Mouse (Mus musculus) spleen, postnatal 4 days (tissue): ENCODE data around the gene Mpeg1.

Experiments
- DNase-seq, 2 experiments: peaks; one replicate each; pipeline ENCODE4 v3.0.0; 2022; ENCODE audit warnings: low spot score in 2 of 2

The Mpeg1 gene

GRCm38 (mm10) chr19:12491636-12492035 is 31.1 kb downstream of the Mpeg1 start:
- no peak for DNase-seq

DNA sequence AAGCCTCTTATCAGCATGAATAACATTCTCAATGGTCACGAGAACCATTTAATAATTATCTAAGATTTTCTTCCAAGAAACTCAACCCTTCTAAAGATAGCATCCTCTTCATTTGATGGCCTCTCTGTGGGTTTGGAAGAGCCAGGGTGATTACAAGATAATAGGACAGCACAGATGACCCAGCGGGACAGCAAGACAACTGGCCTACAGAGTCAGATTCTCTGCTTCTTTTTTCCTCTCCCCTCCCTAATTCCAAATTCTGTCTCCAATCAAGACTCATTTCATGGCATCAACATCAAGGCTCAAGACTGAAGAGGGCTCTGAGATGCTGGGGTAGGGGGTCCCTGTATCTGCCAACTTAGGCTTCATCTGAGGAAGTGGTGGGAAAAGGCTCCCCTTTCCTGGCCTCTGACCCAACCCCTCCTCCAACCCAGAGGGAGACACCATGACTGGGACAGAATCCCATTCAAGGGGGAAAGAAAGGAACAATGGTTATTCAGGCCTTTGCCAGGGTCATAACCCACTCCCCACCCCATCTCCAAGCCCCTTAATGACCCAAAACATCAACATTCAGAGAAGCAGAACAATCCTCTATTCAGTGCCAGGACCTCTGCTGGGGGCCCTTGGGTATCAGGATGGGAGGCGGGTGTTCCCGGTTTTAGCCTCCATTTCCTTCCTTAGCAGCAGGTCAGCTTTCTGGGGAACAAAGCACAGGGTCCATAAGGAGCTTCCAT is 33.0 kb downstream of the Mpeg1 start:
- DNase-seq, result no peak

GRCm38 (mm10) chr19:12494187-12494458 is 33.5 kb downstream of the Mpeg1 start:
- no peak for DNase-seq

DNA sequence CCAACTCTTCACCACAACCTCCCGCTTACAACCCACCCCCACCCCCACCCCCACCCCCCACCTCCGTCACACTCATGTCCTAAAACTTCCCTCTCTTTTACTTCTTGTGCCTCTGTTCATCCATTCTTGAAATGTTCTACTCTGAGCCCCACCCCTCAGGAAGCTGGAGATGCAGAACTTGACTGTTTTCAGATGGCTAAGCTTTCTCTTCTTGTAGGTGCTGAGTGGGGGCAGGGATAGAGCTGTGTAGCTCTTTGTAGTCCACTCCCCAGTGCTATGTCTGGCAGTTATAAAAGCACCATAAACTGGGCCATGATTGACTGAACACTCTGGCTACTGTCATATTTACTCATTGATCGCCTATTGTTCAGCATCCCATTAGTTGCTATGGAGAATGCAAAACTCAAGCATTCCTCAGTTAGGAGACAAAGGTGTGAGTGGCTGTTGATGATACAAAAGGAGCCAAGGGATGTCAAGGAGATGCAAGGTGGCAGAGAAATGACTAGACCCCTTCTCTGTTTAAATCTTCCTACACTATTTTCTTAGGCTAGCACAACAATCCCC is 34.5 kb downstream of the Mpeg1 start:
- no peak for DNase-seq

DNA sequence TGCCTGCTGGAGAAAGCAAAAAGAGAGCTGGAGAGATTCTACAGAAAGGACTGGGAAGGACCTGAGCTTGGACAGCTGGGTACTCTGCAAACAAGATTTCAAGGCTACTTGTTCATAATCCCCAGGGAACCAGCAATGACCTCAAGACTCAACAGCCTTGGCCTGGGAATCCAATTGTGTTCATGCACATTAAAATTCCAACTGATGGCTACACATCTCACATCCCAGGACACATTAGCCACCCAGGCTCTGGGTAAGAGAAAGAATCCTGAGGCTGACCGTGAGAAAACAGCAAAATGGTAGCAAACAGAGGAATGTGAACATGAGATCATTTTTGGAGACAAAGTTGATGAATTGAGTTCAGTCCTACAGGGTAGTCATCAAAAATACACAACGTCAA is 35.7 kb downstream of the Mpeg1 start:
- DNase-seq, result no peak

DNA sequence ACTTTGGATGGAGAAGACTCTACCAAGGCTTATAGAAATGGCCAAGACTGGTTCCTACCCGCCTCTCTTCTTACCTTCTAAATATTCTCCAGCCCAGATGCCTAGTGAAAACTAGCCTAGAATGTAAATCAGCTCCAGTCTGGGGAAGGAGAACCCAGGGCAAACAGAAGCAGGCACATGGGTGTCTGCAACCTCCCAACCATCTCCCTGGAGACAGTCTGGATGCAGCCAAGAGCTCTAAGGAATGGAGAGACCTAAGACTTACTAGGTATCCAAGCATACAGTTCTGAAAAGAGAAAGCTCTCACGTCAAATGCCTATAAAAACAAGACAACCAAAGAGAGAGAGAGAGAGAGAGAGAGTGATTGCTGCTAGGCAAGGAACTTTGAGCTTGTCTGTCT is 37.3 kb downstream of the Mpeg1 start:
- DNase-seq, result no peak

DNA sequence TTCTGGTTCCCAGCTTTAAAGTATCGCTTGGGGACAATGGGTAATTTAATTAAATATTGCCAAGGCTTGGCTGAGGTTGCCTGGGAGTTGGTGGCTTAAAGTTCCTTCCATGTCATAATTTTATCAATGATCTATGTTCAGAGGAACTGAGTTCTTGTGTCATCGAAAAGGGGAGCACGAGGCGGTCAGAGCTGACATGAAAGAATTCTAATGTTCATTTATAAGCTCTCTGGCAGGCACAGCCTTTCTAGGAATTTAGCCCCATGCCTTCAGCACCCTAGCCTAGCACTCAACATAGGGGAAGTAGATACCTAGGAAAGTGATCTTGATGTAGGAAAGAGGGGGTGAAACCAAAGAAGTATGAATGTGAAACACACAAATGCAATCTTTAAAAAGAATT is 37.7 kb downstream of the Mpeg1 start:
- no peak for DNase-seq

DNA sequence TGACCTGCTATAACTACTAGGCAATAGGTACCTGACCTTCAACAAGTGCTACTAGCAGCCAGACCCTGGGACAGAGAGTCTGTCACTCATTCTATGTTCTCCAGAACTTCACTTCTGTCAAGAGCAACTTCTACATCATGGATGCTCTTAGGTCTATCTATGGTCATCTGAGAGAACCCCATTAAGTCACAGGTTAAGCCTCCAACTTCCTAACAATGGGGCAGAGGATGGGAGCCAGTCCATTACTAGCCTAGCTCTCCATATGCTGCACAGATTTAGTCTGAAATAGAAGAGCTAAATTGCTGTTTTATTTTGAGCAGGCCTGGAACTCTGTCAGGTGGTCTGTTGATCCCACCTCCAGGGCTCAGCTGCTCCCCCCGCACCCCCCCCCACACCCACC is 38.4 kb downstream of the Mpeg1 start:
- DNase-seq, result no peak

DNA sequence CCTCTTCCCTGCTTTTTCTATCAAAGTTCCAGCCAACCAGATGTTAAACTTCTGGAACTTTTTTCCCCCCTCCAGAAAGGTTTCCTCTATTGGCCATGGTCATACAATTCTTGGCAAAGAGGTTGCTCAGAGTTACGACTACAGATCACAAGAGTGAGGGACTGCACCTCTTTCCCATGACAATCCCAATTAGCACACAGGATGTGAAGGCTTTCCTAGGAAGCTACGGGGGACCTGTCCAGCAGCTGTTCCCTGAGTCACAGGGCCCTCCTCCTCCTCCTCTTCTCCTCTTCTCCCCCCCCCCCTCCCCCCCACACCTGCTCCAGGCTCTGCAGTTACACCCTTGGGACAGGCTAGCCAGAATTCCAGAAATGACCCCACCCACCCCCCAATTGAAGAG is 38.9 kb downstream of the Mpeg1 start:
- DNase-seq, result no peak

DNA sequence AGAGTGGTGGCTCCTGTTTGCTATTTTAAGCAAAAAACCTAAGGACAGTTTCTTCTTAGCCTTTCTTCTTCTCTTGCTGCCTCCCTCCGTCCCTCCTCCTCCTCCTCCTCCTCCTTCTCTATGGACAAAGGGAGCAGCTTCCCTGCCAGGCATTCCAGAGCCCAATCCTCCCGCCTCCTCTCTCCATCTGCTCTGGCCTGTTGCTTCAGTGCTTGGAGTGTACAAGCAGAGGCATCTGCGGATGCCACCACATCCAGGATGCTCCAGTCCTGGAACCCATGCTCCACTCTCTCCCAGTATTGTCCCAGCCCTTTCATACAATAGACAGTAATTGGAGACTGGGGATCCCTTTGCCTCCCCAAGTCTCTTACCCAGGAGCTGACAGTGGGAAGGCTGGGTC is 39.5 kb downstream of the Mpeg1 start:
- DNase-seq, result peak in 1 of 2 experiments; percentile 55

GRCm38 (mm10) chr19:12500881-12501311 is 40.3 kb downstream of the Mpeg1 start:
- DNase-seq, result peak; percentile 23 to 72

DNA sequence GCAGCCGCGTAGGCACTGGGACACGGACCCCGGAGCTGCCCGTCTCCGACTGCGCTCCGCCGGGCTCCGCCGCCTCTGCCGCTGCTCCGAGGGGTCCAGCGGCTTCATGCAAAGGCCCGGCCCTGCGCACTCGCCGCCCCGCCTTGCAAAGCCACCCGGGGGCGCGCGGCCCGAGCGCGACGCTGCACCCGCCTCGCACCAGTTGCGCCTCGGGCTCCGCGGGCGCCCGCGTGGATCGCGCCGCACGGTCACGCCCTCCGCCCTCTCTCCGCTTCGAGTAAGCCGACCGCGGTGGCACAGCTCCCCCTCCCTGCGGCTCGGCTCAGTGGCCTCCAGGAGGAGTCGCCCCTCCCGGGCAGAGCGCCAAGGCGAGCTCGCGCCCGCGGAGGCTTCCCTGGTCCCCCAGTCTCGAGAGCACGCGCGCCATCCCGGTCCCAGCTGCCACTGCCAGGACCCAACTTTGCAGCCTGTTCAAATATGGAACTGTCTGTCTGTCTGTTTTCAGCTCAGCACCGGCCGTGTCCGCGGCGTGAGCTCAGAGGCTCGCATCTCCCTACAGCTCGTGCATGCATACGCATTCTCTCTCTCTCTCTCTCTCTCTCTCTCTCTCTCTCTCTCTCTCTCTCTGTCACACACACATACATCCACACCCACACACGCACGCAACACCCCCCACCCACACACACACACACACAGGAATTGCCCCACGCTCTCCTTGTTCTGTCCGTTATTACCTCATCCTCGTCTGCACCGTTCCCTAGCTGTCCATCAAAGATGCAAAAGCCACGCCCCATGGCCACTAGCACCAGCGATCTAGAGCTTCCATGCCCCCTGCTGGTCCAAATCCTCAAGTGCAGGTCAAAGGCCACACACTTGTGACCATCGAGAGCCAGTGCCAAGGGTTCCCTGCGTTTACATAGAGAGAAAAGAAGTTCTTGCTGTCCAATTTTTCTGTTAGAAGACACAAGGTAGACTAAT is 41.1 kb downstream of the Mpeg1 start, which contains the start of gene Dtx4:
Gene Dtx4 (minus strand): TSS at position 85 of the 978 bp plus-strand sequence.
- peak; percentile 88 to 94 for DNase-seq

GRCm38 (mm10) chr19:12502756-12503155 is 42.2 kb downstream of the Mpeg1 start:
- DNase-seq, result no peak

DNA sequence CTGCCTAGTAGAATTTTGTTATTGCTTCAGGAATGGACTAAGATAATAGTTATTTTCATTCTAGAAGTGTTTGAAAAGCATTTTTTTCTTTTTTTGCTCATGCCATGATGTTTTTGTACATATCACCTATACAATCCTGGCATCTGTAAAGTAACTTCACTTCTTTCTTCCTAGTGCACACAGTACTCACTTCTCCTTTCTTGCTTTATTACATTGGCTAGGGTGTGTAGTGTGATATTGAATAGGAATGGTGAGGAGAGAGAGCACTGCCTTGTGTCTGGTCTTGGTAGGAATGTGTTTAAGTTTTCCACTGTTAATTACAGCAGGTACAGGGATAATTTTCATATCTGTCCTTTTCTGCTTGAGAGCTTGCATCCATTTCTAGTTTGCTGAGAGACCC is 54.0 kb downstream of the Mpeg1 start:
- no peak for DNase-seq
